In genomic region chr4:117847011-117847410, GRCm38 (mm10) we compare ENCODE assay signal across 11 mouse cellular contexts. TPM values are rescaled to one million over a fixed set of nuclear protein-coding genes. Genes with fewer than 3 reads are reported as not detected.
DNase-seq lines count a peak whose midpoint lies in the region; ATAC-seq lines count a peak whose summit lies in the region.
"Had no signal": no experiment of that assay in that cellular context is flagged by ENCODE, and none has a peak within 500 bp of the region (broad histone marks: within the 10 kb centered on the region; RNA-seq: fewer than 3 reads in every experiment).

No protein-coding gene starts in this region.

- H3K27me3 ChIP-seq in midbrain, embryonic 12.5 days, result peaks cover 3% of the 10 kb centered on the region; the same call in 1 of the 2 replicates
- H3K27me3 ChIP-seq in midbrain, embryonic 15.5 days (replicated peaks), result no peaks in the 10 kb centered on the region; the same call in 1 of the 2 replicates
- H3K27me3 ChIP-seq in hindbrain, embryonic 16.5 days (replicated peaks; ENCODE audit: control insufficient read depth, insufficient read depth, low read length), result no peaks in the 10 kb centered on the region
- no peaks in the 10 kb centered on the region for H3K27me3 ChIP-seq in neural tube, embryonic 15.5 days (replicated peaks)
- H3K27me3 ChIP-seq in kidney, embryonic 15.5 days, result no peaks in the 10 kb centered on the region

- peak; percentile 55; the same call in 1 of the 2 replicates for ATAC-seq in midbrain, embryonic 12.5 days (ENCODE audit: low FRiP score, low read depth)
- no peak for ATAC-seq in midbrain, embryonic 15.5 days (replicated peaks)
- ATAC-seq in hindbrain, embryonic 16.5 days, result peak; percentile 58; the same call in 1 of the 2 replicates
- ATAC-seq in neural tube, embryonic 15.5 days (ENCODE audit: low FRiP score), result no peak
- no peak for ATAC-seq in kidney, embryonic 15.5 days (replicated peaks; ENCODE audit: low FRiP score)

- peak overlapping the region; percentile 35 for H3K27ac ChIP-seq in midbrain, embryonic 12.5 days (replicated peaks)
- no peak overlapping the region for H3K27ac ChIP-seq in midbrain, embryonic 15.5 days
- peak overlapping the region; percentile 61; the same call in 1 of the 2 replicates for H3K27ac ChIP-seq in hindbrain, embryonic 16.5 days (ENCODE audit: low read depth, low read length)
- H3K27ac ChIP-seq in neural tube, embryonic 15.5 days (replicated peaks), result peak overlapping the region; percentile 9; the same call in 1 of the 2 replicates
- H3K27ac ChIP-seq in kidney, embryonic 15.5 days, result no peak overlapping the region
- H3K27ac ChIP-seq: heart, embryonic 15.5 days had no signal

- H3K4me3 ChIP-seq in midbrain, embryonic 12.5 days, result no peak overlapping the region
- no peak overlapping the region for H3K4me3 ChIP-seq in midbrain, embryonic 15.5 days
- no peak overlapping the region for H3K4me3 ChIP-seq in hindbrain, embryonic 16.5 days (ENCODE audit: low read length)
- H3K4me3 ChIP-seq in neural tube, embryonic 15.5 days (replicated peaks), result no peak overlapping the region
- H3K4me3 ChIP-seq in kidney, embryonic 15.5 days (replicated peaks), result no peak overlapping the region
- H3K4me3 ChIP-seq: heart, embryonic 15.5 days had no signal

- no peak overlapping the region for H3K9ac ChIP-seq in midbrain, embryonic 12.5 days (replicated peaks)
- no peak overlapping the region for H3K9ac ChIP-seq in midbrain, embryonic 15.5 days
- no peak overlapping the region; the same call in none of the 2 replicates for H3K9ac ChIP-seq in hindbrain, embryonic 16.5 days (ENCODE audit: low read depth, low read length)
- no peak overlapping the region for H3K9ac ChIP-seq in neural tube, embryonic 15.5 days (replicated peaks)
- no peak overlapping the region for H3K9ac ChIP-seq in kidney, embryonic 15.5 days
- H3K9ac ChIP-seq: heart, embryonic 15.5 days had no signal

- WGBS in midbrain, embryonic 12.5 days, result 54% methylated on average over 2 of the region's 2 CpGs
- 41% methylated on average over 2 of the region's 2 CpGs for WGBS in midbrain, embryonic 15.5 days
- whole genome bisulfite sequencing in hindbrain, embryonic 16.5 days, result 4% methylated on average over 2 of the region's 2 CpGs
- 17% methylated on average over 2 of the region's 2 CpGs for WGBS in neural tube, embryonic 15.5 days
- WGBS in kidney, embryonic 15.5 days, result 47% methylated on average over 2 of the region's 2 CpGs

- no peak overlapping the region for H3K4me2 ChIP-seq in midbrain, embryonic 12.5 days (replicated peaks)
- no peak overlapping the region for H3K4me2 ChIP-seq in midbrain, embryonic 15.5 days
- H3K4me2 ChIP-seq in hindbrain, embryonic 16.5 days (ENCODE audit: low read length), result no peak overlapping the region
- no peak overlapping the region for H3K4me2 ChIP-seq in neural tube, embryonic 15.5 days
- no peak overlapping the region for H3K4me2 ChIP-seq in kidney, embryonic 15.5 days
- H3K4me2 ChIP-seq: heart, embryonic 15.5 days had no signal

- H3K4me1 ChIP-seq in midbrain, embryonic 12.5 days, result peaks cover 24% of the 10 kb centered on the region
- peaks cover 11% of the 10 kb centered on the region; the same call in 1 of the 2 replicates for H3K4me1 ChIP-seq in midbrain, embryonic 15.5 days
- H3K4me1 ChIP-seq in hindbrain, embryonic 16.5 days (ENCODE audit: control insufficient read depth, insufficient read depth, low read depth, low read length), result peaks cover 18% of the 10 kb centered on the region
- peaks cover 25% of the 10 kb centered on the region for H3K4me1 ChIP-seq in neural tube, embryonic 15.5 days
- peaks cover 7% of the 10 kb centered on the region for H3K4me1 ChIP-seq in kidney, embryonic 15.5 days

- no peaks in the 10 kb centered on the region for H3K36me3 ChIP-seq in midbrain, embryonic 12.5 days
- no peaks in the 10 kb centered on the region for H3K36me3 ChIP-seq in midbrain, embryonic 15.5 days (replicated peaks)
- H3K36me3 ChIP-seq in hindbrain, embryonic 16.5 days (ENCODE audit: control insufficient read depth, insufficient read depth, low read length), result no peaks in the 10 kb centered on the region
- H3K36me3 ChIP-seq in neural tube, embryonic 15.5 days, result peaks cover 5% of the 10 kb centered on the region
- no peaks in the 10 kb centered on the region; the same call in 1 of the 2 replicates for H3K36me3 ChIP-seq in kidney, embryonic 15.5 days
- H3K36me3 ChIP-seq: heart, embryonic 15.5 days had no signal

- no peaks in the 10 kb centered on the region for H3K9me3 ChIP-seq in midbrain, embryonic 12.5 days
- H3K9me3 ChIP-seq in midbrain, embryonic 15.5 days, result no peaks in the 10 kb centered on the region
- H3K9me3 ChIP-seq in hindbrain, embryonic 16.5 days (ENCODE audit: control insufficient read depth, low read length), result no peaks in the 10 kb centered on the region
- no peaks in the 10 kb centered on the region for H3K9me3 ChIP-seq in neural tube, embryonic 15.5 days (replicated peaks)
- no peaks in the 10 kb centered on the region for H3K9me3 ChIP-seq in kidney, embryonic 15.5 days (replicated peaks)
- H3K9me3 ChIP-seq: heart, embryonic 15.5 days had no signal

- peak; percentile 41 for DNase-seq in kidney, postnatal 10 days
- no peak for DNase-seq in kidney, postnatal 4 days
- DNase-seq: cerebellum, adult 8-10 months; kidney, postnatal 14 days; thymus, postnatal 25 days had no signal

RNA-seq across cellular contexts. Expression of gene Slc6a9, which starts 12.7 kb away (rescaled TPM):
- 10.4 and 12.4 TPM in 2 replicates for polyA plus RNA-seq in midbrain, embryonic 12.5 days (2016; fragmentation: Nextera tagmentation; extraction: Ambion mirVana)
- 32.3 and 33.0 TPM in 2 replicates for polyA plus RNA-seq in midbrain, embryonic 15.5 days (2015; fragmentation: Nextera tagmentation; extraction: Ambion mirVana)
- polyA plus RNA-seq in hindbrain, embryonic 16.5 days (2015; fragmentation: Nextera tagmentation; extraction: Ambion mirVana), result 55.3 and 63.8 TPM in 2 replicates
- 51.5 and 52.5 TPM in 2 replicates for polyA plus RNA-seq in neural tube, embryonic 15.5 days (2015; fragmentation: Nextera tagmentation; extraction: Ambion mirVana)
- 9.4 and 15.2 TPM in 2 replicates for polyA plus RNA-seq in kidney, embryonic 15.5 days (2015; fragmentation: Nextera tagmentation; extraction: Ambion mirVana)

RNA-seq across cellular contexts. Expression of gene Ccdc24, which starts 25.3 kb away (rescaled TPM):
- polyA plus RNA-seq in midbrain, embryonic 12.5 days (2016; fragmentation: Nextera tagmentation; extraction: Ambion mirVana), result 2.2 and 2.4 TPM in 2 replicates
- polyA plus RNA-seq in midbrain, embryonic 15.5 days (2015; fragmentation: Nextera tagmentation; extraction: Ambion mirVana), result 2.7 and 3.2 TPM in 2 replicates
- polyA plus RNA-seq in hindbrain, embryonic 16.5 days (2015; fragmentation: Nextera tagmentation; extraction: Ambion mirVana), result 2.1 and 2.2 TPM in 2 replicates
- polyA plus RNA-seq in neural tube, embryonic 15.5 days (2015; fragmentation: Nextera tagmentation; extraction: Ambion mirVana), result 1.4 and 1.6 TPM in 2 replicates
- polyA plus RNA-seq in kidney, embryonic 15.5 days (2015; fragmentation: Nextera tagmentation; extraction: Ambion mirVana), result 0.89 and 1.8 TPM in 2 replicates

RNA-seq across cellular contexts. Expression of gene B4galt2, which starts 36.3 kb away (rescaled TPM):
- 39.7 and 44.2 TPM in 2 replicates for polyA plus RNA-seq in midbrain, embryonic 12.5 days (2016; fragmentation: Nextera tagmentation; extraction: Ambion mirVana)
- 65.4 and 67.7 TPM in 2 replicates for polyA plus RNA-seq in midbrain, embryonic 15.5 days (2015; fragmentation: Nextera tagmentation; extraction: Ambion mirVana)
- 64.4 and 65.6 TPM in 2 replicates for polyA plus RNA-seq in hindbrain, embryonic 16.5 days (2015; fragmentation: Nextera tagmentation; extraction: Ambion mirVana)
- 49.6 and 58.6 TPM in 2 replicates for polyA plus RNA-seq in neural tube, embryonic 15.5 days (2015; fragmentation: Nextera tagmentation; extraction: Ambion mirVana)
- polyA plus RNA-seq in kidney, embryonic 15.5 days (2015; fragmentation: Nextera tagmentation; extraction: Ambion mirVana), result 17.7 and 19.8 TPM in 2 replicates

RNA-seq across cellular contexts. Expression of gene Atp6v0b, which starts 40.1 kb away (rescaled TPM):
- 256 and 264 TPM in 2 replicates for polyA plus RNA-seq in midbrain, embryonic 12.5 days (2016; fragmentation: Nextera tagmentation; extraction: Ambion mirVana)
- 617 and 618 TPM in 2 replicates for polyA plus RNA-seq in midbrain, embryonic 15.5 days (2015; fragmentation: Nextera tagmentation; extraction: Ambion mirVana)
- polyA plus RNA-seq in hindbrain, embryonic 16.5 days (2015; fragmentation: Nextera tagmentation; extraction: Ambion mirVana), result 631 and 701 TPM in 2 replicates
- 544 and 626 TPM in 2 replicates for polyA plus RNA-seq in neural tube, embryonic 15.5 days (2015; fragmentation: Nextera tagmentation; extraction: Ambion mirVana)
- polyA plus RNA-seq in kidney, embryonic 15.5 days (2015; fragmentation: Nextera tagmentation; extraction: Ambion mirVana), result 212 and 221 TPM in 2 replicates

RNA-seq across cellular contexts. Expression of gene Dph2, which starts 44.8 kb away (rescaled TPM):
- polyA plus RNA-seq in midbrain, embryonic 12.5 days (2016; fragmentation: Nextera tagmentation; extraction: Ambion mirVana), result 23.4 and 27.3 TPM in 2 replicates
- polyA plus RNA-seq in midbrain, embryonic 15.5 days (2015; fragmentation: Nextera tagmentation; extraction: Ambion mirVana), result 24.0 and 25.5 TPM in 2 replicates
- 21.8 and 24.0 TPM in 2 replicates for polyA plus RNA-seq in hindbrain, embryonic 16.5 days (2015; fragmentation: Nextera tagmentation; extraction: Ambion mirVana)
- polyA plus RNA-seq in neural tube, embryonic 15.5 days (2015; fragmentation: Nextera tagmentation; extraction: Ambion mirVana), result 21.3 and 21.8 TPM in 2 replicates
- 21.2 and 22.2 TPM in 2 replicates for polyA plus RNA-seq in kidney, embryonic 15.5 days (2015; fragmentation: Nextera tagmentation; extraction: Ambion mirVana)

Comparison
In these comparisons a context has a peak if more than half of its experiments do, and no peak if none do; other contexts are left out.
1. ATAC-seq: peak in midbrain, embryonic 12.5 days (single experiment) and hindbrain, embryonic 16.5 days (single experiment); none in midbrain, embryonic 15.5 days (single experiment), neural tube, embryonic 15.5 days (single experiment) and kidney, embryonic 15.5 days (single experiment).
2. H3K27ac ChIP-seq: peak in midbrain, embryonic 12.5 days (single experiment), hindbrain, embryonic 16.5 days (single experiment) and neural tube, embryonic 15.5 days (single experiment); none in midbrain, embryonic 15.5 days (single experiment) and kidney, embryonic 15.5 days (single experiment).